Mouse (Mus musculus) heart, adult 2 months (tissue): ENCODE data around the gene Tbc1d12. TPM values are rescaled to one million over a fixed set of nuclear protein-coding genes. Genes with fewer than 3 reads are reported as not detected.

ENCODE experiments used
- DNase-seq, 2 experiments: peaks; one replicate each; pipeline ENCODE4 v3.0.0; 2021
- H3K27ac ChIP-seq: fragments of 200-600 bp; 2 replicates; pipeline ENCODE4 v1.8.1; 2022
- H3K27me3 ChIP-seq: fragments of 200-500 bp; 2 replicates; pipeline ENCODE4 v1.6.1; 2012; ENCODE audit warnings: mild to moderate bottlenecking, low read length, inconsistent platforms, mixed read lengths; ENCODE audit not compliant: control insufficient read depth, insufficient read depth
- H3K36me3 ChIP-seq: fragments of 200-500 bp; 2 replicates; pipeline ENCODE4 v1.6.1; 2012; ENCODE audit warnings: low read length, inconsistent platforms; ENCODE audit not compliant: control insufficient read depth, insufficient read depth
- H3K4me1 ChIP-seq: fragments of 200-500 bp; 2 replicates; pipeline ENCODE4 v1.6.1; 2011; ENCODE audit warnings: low read length; ENCODE audit not compliant: control insufficient read depth, insufficient read depth
- H3K4me3 ChIP-seq: fragments of 200-600 bp; 2 replicates; pipeline ENCODE4 v1.8.1; 2022
- H3K79me2 ChIP-seq: fragments of 200-500 bp; replicated peaks from 2 replicates; pipeline ENCODE4 v1.6.1; 2012; ENCODE audit warnings: mild to moderate bottlenecking, inconsistent platforms, low read length, moderate library complexity, mixed read lengths; ENCODE audit not compliant: control insufficient read depth, insufficient read depth
- H3K9ac ChIP-seq: fragments of 200-500 bp; 2 replicates; pipeline ENCODE4 v1.6.1; 2012; ENCODE audit warnings: low read depth, mild to moderate bottlenecking, control low read depth, inconsistent platforms, low read length, mixed read lengths
- CTCF ChIP-seq: fragments of 200-600 bp; IDR thresholded peaks from 2 replicates; pipeline ENCODE4 v1.8.1; 2022; ENCODE audit warnings: antibody characterized with exemption, mild to moderate bottlenecking, moderate library complexity
- EP300 ChIP-seq: fragments of 200-500 bp; IDR thresholded peaks from 2 replicates; pipeline ENCODE4 v1.6.1; 2011; ENCODE audit warnings: low read depth, low read length, control low read depth; ENCODE audit not compliant: insufficient read depth
- POLR2A ChIP-seq: fragments of 200-500 bp; IDR thresholded peaks from 2 replicates; pipeline ENCODE4 v1.6.1; 2011; ENCODE audit warnings: mild to moderate bottlenecking, low read depth, low read length, control low read depth; ENCODE audit not compliant: insufficient read depth
- WGBS: fragments of 180-500 bp; shearing (Covaris S2); methylation state at CpG from one replicate; pipeline ENCODE4 v1.1.7; 2018; 5-methylcytosine and 5-hydroxymethylcytosine counted together
- intact Hi-C: fragments of 180-260 bp; cut with DNase I; formaldehyde crosslinking; loops from one replicate; pipeline ENCODE4 v1.15.1; 2025
- polyA plus RNA-seq: library from polyadenylated mRNA; depleted of rRNA; stranded (reverse); fragments of >200 nt; gene quantifications from 2 replicates; pipeline ENCODE4 v1.2.3, GENCODE M21; 2012; rRNA removed
- total RNA-seq, 2 experiments: library from RNA; stranded (reverse); gene quantifications; 2 replicates each; pipeline ENCODE4 v1.2.3; 2021

The Tbc1d12 gene
- total and polyA plus RNA-seq, 3 experiments: 1.5 to 7.0 (median 6.8) TPM

DNA sequence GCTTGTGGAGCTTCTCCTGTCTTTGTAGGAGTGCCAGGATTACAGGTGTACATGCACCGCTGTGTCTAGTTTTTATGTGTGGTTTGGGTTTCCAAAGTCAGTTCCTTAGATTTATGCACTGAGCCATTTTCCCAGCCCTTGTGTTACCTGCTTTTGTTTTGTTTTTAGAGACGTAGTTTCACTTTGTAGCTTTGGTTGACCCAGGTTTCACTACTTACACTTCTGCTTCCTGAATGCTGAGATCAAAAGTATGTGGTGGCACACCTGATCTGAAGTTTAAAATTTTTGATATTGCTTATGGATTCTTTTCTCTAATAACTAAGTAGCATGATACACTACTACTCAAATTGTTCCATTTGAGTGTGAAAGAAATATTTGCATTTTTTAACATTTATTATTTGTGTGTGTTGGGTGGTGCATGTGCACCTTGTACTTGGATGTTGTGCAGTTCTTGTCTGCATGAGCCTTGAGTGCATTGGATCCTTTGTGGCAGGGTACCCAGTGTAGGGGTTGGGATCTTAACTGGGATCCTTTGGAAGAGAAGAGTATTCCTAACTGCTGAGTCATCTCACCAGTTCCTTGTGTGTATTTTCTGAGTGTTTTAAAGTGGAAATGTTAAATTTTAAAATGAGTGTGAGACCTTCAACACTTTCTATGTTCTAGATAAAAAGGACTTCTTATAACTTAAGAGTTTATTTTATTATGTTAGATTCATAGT is 108.4 kb downstream of the Tbc1d12 start:
- intact Hi-C loops: no loop called here
- Histone ChIP-seq H3K9ac (no peak overlapping the region), H3K79me2 (no peaks in the 10 kb centered on the region), H3K27me3 (no peaks in the 10 kb centered on the region), H3K4me1 (no peaks in the 10 kb centered on the region), H3K27ac (no peak overlapping the region), H3K36me3 (no peaks in the 10 kb centered on the region), H3K4me3 (no peak overlapping the region)
- DNase-seq: no peak
- no peak for TF ChIP-seq EP300
- no peak for TF ChIP-seq CTCF
- TF ChIP-seq POLR2A: no peak
- 92% methylated on average over 2 of the region's 2 CpGs for WGBS

Other genes starting within 250 kb of the Tbc1d12 start
- 1 to 10 TPM; 6.7 to 7.6 TPM for gene Noc3l, start 17.3 kb upstream of the Tbc1d12 start, total RNA-seq
- gene Noc3l, start 17.3 kb upstream of the Tbc1d12 start, polyA plus RNA-seq: 1.8 and 2.8 TPM in 2 replicates
- gene Hells, start 94.3 kb downstream of the Tbc1d12 start, total RNA-seq: under 1 TPM; 0.48 to 0.57 TPM
- 0.08 and 0.35 TPM in 2 replicates for gene Hells, start 94.3 kb downstream of the Tbc1d12 start, polyA plus RNA-seq
- gene Cyp2c55, start 170.4 kb downstream of the Tbc1d12 start, total RNA-seq: not detected
- gene Cyp2c55, start 170.4 kb downstream of the Tbc1d12 start, polyA plus RNA-seq: not detected in 2 replicates
- not detected for gene Cyp2c65, start 224.4 kb downstream of the Tbc1d12 start, total RNA-seq
- gene Cyp2c65, start 224.4 kb downstream of the Tbc1d12 start, polyA plus RNA-seq: not detected in 2 replicates